Mouse (Mus musculus) gastrocnemius, postnatal 4 days (tissue): ENCODE results near the gene Slc38a9. TPM values are rescaled to one million over a fixed set of nuclear protein-coding genes. Genes with fewer than 3 reads are reported as not detected.
"Not testable (repeated sequence)": the region's sequence is repeated elsewhere in the genome, so short reads cannot be mapped to it uniquely, and the experiment has no call there.

Source experiments
- DNase-seq, 2 experiments: peaks; one replicate each; pipeline ENCODE4 v3.0.0; 2021 to 2022; ENCODE audit warnings: low spot score in 2 of 2, mixed read lengths in 2 of 2
- total RNA-seq, 2 experiments: library from RNA; stranded (reverse); gene quantifications; 2 replicates each; pipeline ENCODE4 v1.2.3; 2021

Slc38a9 gene
- total RNA-seq, 2 experiments from 2014 or later: 10.3 to 12.0 TPM

- no peak for DNase-seq
These were observed 17.6 kb downstream of the Slc38a9 start for GRCm38 (mm10) chr13:112678154-112678553.

GRCm38 (mm10) chr13:112683312-112683711 is 22.8 kb downstream of the Slc38a9 start:
- DNase-seq: no peak

- DNase-seq: no peak
These were observed 23.4 kb downstream of the Slc38a9 start for GRCm38 (mm10) chr13:112683970-112684369.

- DNase-seq: no peak
These were observed 25.6 kb downstream of the Slc38a9 start for GRCm38 (mm10) chr13:112686155-112686554.

GRCm38 (mm10) chr13:112692870-112693553 is 32.5 kb downstream of the Slc38a9 start:
- DNase-seq: no peak

GRCm38 (mm10) chr13:112695526-112696240 is 35.1 kb downstream of the Slc38a9 start:
- DNase-seq: no peak

GRCm38 (mm10) chr13:112701256-112701655 is 40.7 kb downstream of the Slc38a9 start:
- no peak for DNase-seq

- no peak for DNase-seq
These were observed 45.8 kb downstream of the Slc38a9 start for GRCm38 (mm10) chr13:112706351-112706750.

GRCm38 (mm10) chr13:112720078-112720736 is 59.7 kb downstream of the Slc38a9 start:
- no peak for DNase-seq

- peak in 1 of 2 experiments; percentile 53 for DNase-seq
These were observed 61.6 kb downstream of the Slc38a9 start for GRCm38 (mm10) chr13:112721946-112722729.

GRCm38 (mm10) chr13:112724260-112724659 is 63.7 kb downstream of the Slc38a9 start:
- not testable (repeated sequence) for DNase-seq

- no peak for DNase-seq
These were observed 65.5 kb downstream of the Slc38a9 start for GRCm38 (mm10) chr13:112726002-112726401.

- no peak for DNase-seq
These were observed 72.8 kb downstream of the Slc38a9 start for GRCm38 (mm10) chr13:112733311-112733710.

- DNase-seq: peak in 1 of 2 experiments; percentile 66
These were observed 74.6 kb downstream of the Slc38a9 start for GRCm38 (mm10) chr13:112734906-112735713.

- DNase-seq: no peak
These were observed 75.9 kb downstream of the Slc38a9 start for GRCm38 (mm10) chr13:112736407-112736806.

- no peak for DNase-seq
These were observed 76.6 kb downstream of the Slc38a9 start for GRCm38 (mm10) chr13:112737110-112737509.

GRCm38 (mm10) chr13:112738005-112738404 is 77.5 kb downstream of the Slc38a9 start:
- DNase-seq: no peak

GRCm38 (mm10) chr13:112740073-112740472 is 79.5 kb downstream of the Slc38a9 start:
- DNase-seq: peak in 1 of 2 experiments; percentile 5

- peak in 1 of 2 experiments; percentile 6 for DNase-seq
These were observed 81.7 kb downstream of the Slc38a9 start for GRCm38 (mm10) chr13:112742076-112742830.

- DNase-seq: no peak
These were observed 83.1 kb downstream of the Slc38a9 start for GRCm38 (mm10) chr13:112743647-112744046.
